Mouse (Mus musculus) CH12.LX (cell line): ENCODE results near the gene Syt9. TPM values are rescaled to one million over a fixed set of nuclear protein-coding genes. Genes with fewer than 3 reads are reported as not detected.

Source experiments
- DNase-seq: peaks from one replicate; pipeline ENCODE4 v3.0.0-alpha.2; 2013; ENCODE audit errors: extremely low read depth
- H3K27ac ChIP-seq: 2 replicates; pipeline ENCODE4 v1.5.1; 2012; ENCODE audit warnings: low read depth, mild to moderate bottlenecking, control low read depth, moderate library complexity; ENCODE audit not compliant: insufficient read depth
- H3K27me3 ChIP-seq: replicated peaks from 2 replicates; pipeline ENCODE3; 2012; ENCODE audit warnings: inconsistent platforms
- H3K36me3 ChIP-seq, 2 experiments: replicated peaks in 1 of 2; 2 replicates each; pipeline versions ENCODE3 to v1.6.1; 2012; ENCODE audit warnings: inconsistent platforms in 1 of 2, low read length in 1 of 2, mild to moderate bottlenecking in 1 of 2, mixed read lengths in 1 of 2, moderate library complexity in 1 of 2; ENCODE audit not compliant: control insufficient read depth in 1 of 2, insufficient read depth in 1 of 2
- H3K4me1 ChIP-seq, 2 experiments: 2 replicates each; pipeline ENCODE4 v1.6.1; 2012; ENCODE audit warnings: inconsistent platforms in 1 of 2, moderate library complexity in 1 of 2; ENCODE audit not compliant: insufficient read depth in 2 of 2, control insufficient read depth in 1 of 2
- H3K4me2 ChIP-seq: 2 replicates; pipeline ENCODE4 v1.6.1; 2012; ENCODE audit warnings: low read depth, mild to moderate bottlenecking, control low read depth; ENCODE audit not compliant: poor library complexity, insufficient read depth, severe bottlenecking
- H3K4me3 ChIP-seq, 3 experiments: fragments of 150-350 bp in 1 of 3; sonication (generic) in 1 of 3; replicated peaks in 1 of 3; 2 replicates each; pipeline versions ENCODE3 to v1.5.1; 2011 to 2012; ENCODE audit warnings: low read depth in 2 of 3, low read length in 2 of 3, mild to moderate bottlenecking in 2 of 3, moderate library complexity in 2 of 3, control low read depth in 1 of 3, improper control_type of control experiment in 1 of 3, inconsistent platforms in 1 of 3, mixed read lengths in 1 of 3; ENCODE audit not compliant: poor library complexity in 1 of 3
- H3K79me2 ChIP-seq: replicated peaks from 2 replicates; pipeline ENCODE4 v1.6.1; 2012; ENCODE audit warnings: mild to moderate bottlenecking, moderate library complexity; ENCODE audit not compliant: control insufficient read depth, poor library complexity, insufficient read depth, severe bottlenecking; ENCODE audit errors: extremely low read depth
- H3K9ac ChIP-seq: 2 replicates; pipeline ENCODE4 v1.6.1; 2012; ENCODE audit warnings: low read depth, mild to moderate bottlenecking, control low read depth, moderate library complexity; ENCODE audit not compliant: insufficient read depth
- H3K9me3 ChIP-seq: replicated peaks from 2 replicates; pipeline ENCODE3; 2012; ENCODE audit warnings: low read length, inconsistent platforms, mixed read lengths
- BHLHE40 ChIP-seq: IDR thresholded peaks from 2 replicates; pipeline ENCODE4 v1.6.1; 2011; ENCODE audit warnings: mild to moderate bottlenecking, low read depth, low read length, improper control_type of control experiment
- CHD1 ChIP-seq: IDR thresholded peaks from 2 replicates; pipeline ENCODE4 v1.6.1; 2012; ENCODE audit warnings: low read depth, low read length, improper control_type of control experiment, inconsistent platforms
- CTCF ChIP-seq, 2 experiments: IDR thresholded peaks in 1 of 2; conservative IDR thresholded peaks in 1 of 2; 2 replicates each; pipeline ENCODE4 v1.5.1; 2011 to 2012; ENCODE audit warnings: low read depth in 2 of 2, low read length in 2 of 2, improper control_type of control experiment in 1 of 2, inconsistent platforms in 1 of 2, mild to moderate bottlenecking in 1 of 2, moderate library complexity in 1 of 2
- EP300 ChIP-seq: IDR thresholded peaks from 2 replicates; pipeline ENCODE4 v1.6.1; 2011; ENCODE audit warnings: low read length, improper control_type of control experiment
- ETS1 ChIP-seq: conservative IDR thresholded peaks from 2 replicates; pipeline ENCODE4 v1.6.1; 2012; ENCODE audit warnings: low read depth, mild to moderate bottlenecking, inconsistent platforms, low read length, improper control_type of control experiment, moderate library complexity
- HCFC1 ChIP-seq: IDR thresholded peaks from 2 replicates; pipeline ENCODE4 v1.6.1; 2012; ENCODE audit warnings: low read depth, mild to moderate bottlenecking, inconsistent platforms, low read length, improper control_type of control experiment
- IRF4 ChIP-seq: IDR thresholded peaks from 2 replicates; pipeline ENCODE4 v1.6.1; 2014; ENCODE audit warnings: low read depth, mild to moderate bottlenecking, inconsistent platforms, low read length, improper control_type of control experiment
- JUND ChIP-seq: conservative IDR thresholded peaks from 2 replicates; pipeline ENCODE4 v1.6.1; 2011; ENCODE audit warnings: low read depth, low read length, improper control_type of control experiment
- KAT2A ChIP-seq: IDR thresholded peaks from 2 replicates; pipeline ENCODE4 v1.6.1; 2012; ENCODE audit warnings: low read length, improper control_type of control experiment, inconsistent platforms; ENCODE audit not compliant: insufficient replicate concordance
- MEF2A ChIP-seq: IDR thresholded peaks from 2 replicates; pipeline ENCODE4 v1.6.1; 2014; ENCODE audit warnings: low read depth, mild to moderate bottlenecking, inconsistent platforms, low read length, improper control_type of control experiment, borderline replicate concordance
- MYC ChIP-seq: IDR thresholded peaks from 2 replicates; pipeline ENCODE4 v1.6.1; 2011; ENCODE audit warnings: low read depth, mild to moderate bottlenecking, improper control_type of control experiment, low read length
- NELFE ChIP-seq: IDR thresholded peaks from 2 replicates; pipeline ENCODE4 v1.6.1; 2011; ENCODE audit warnings: low read depth, low read length, improper control_type of control experiment
- POLR2AphosphoS2 ChIP-seq: IDR thresholded peaks from 2 replicates; pipeline ENCODE4 v1.6.1; 2011; ENCODE audit warnings: low read depth, low read length, improper control_type of control experiment
- RCOR1 ChIP-seq: conservative IDR thresholded peaks from 2 replicates; pipeline ENCODE4 v1.6.1; 2012; ENCODE audit warnings: low read depth, mild to moderate bottlenecking, inconsistent platforms, low read length, improper control_type of control experiment
- SMC3 ChIP-seq: IDR thresholded peaks from 2 replicates; pipeline ENCODE4 v1.6.1; 2011; ENCODE audit warnings: low read depth, low read length, improper control_type of control experiment
- TBP ChIP-seq: conservative IDR thresholded peaks from 2 replicates; pipeline ENCODE4 v1.6.1; 2011; ENCODE audit warnings: low read depth, low read length, improper control_type of control experiment
- UBTF ChIP-seq: IDR thresholded peaks from 2 replicates; pipeline ENCODE4 v1.6.1; 2012; ENCODE audit warnings: low read depth, mild to moderate bottlenecking, inconsistent platforms, low read length, improper control_type of control experiment, moderate library complexity
- ZMIZ1 ChIP-seq: IDR thresholded peaks from 2 replicates; pipeline ENCODE4 v1.6.1; 2012; ENCODE audit warnings: low read depth, mild to moderate bottlenecking, inconsistent platforms, low read length, improper control_type of control experiment
- dilution Hi-C: fragments of 300-500 bp; cut with MboI; formaldehyde crosslinking; loops from 2 replicates; pipeline ENCODE4 v1.14.3; 2020; ENCODE audit warnings: low sequenced_read_pairs; ENCODE audit not compliant: extremely low pct_unique_long_range_greater_than_20kb, extremely low pct_ligation_motif_present
- in situ Hi-C: fragments of 300-500 bp; cut with MboI; formaldehyde crosslinking; loops from 3 replicates; pipeline ENCODE4 v1.14.3; 2019; ENCODE audit warnings: low sequenced_read_pairs, low pct_ligation_motif_present, low pct_unique_long_range_greater_than_20kb, mixed read lengths
- polyA plus RNA-seq: library from polyadenylated mRNA; unstranded; fragments of >175 nt; gene quantifications from 2 replicates; pipeline ENCODE4 v1.2.1, GENCODE M21; 2012; ENCODE audit warnings: low read depth; ENCODE audit not compliant: insufficient read length
- total RNA-seq, 2 experiments: library from RNA; depleted of rRNA; stranded (reverse); fragments of 300-350 nt in 1 of 2; fragments of >200 nt in 1 of 2; gene quantifications; 2 replicates each; pipeline ENCODE4 v1.2.3; 2012 to 2014

Syt9 gene
- total and polyA plus RNA-seq, 3 experiments = not detected

DNA sequence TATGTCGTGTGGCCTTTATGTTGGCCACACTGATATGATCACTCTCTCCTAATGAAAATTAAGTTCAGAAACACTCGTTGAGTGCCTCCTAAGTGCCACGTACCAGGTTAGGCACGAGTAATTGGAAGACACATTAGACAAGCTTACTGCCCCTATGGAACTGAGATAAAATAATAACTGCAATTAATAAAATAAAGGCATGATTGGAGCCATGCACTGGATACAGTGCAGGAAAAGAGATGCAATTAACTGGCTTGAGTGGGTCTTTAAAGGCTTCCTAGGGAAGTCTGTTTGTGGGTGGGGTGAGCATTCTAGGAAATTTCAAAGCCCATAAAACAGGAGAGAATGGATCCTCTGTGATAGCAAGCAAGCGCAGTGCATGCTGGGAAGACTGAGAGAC, 10.0 kb downstream of the Syt9 start:
- Histone ChIP-seq H3K9me3 (no peaks in the 10 kb centered on the region), H3K27me3 (no peaks in the 10 kb centered on the region)

DNA sequence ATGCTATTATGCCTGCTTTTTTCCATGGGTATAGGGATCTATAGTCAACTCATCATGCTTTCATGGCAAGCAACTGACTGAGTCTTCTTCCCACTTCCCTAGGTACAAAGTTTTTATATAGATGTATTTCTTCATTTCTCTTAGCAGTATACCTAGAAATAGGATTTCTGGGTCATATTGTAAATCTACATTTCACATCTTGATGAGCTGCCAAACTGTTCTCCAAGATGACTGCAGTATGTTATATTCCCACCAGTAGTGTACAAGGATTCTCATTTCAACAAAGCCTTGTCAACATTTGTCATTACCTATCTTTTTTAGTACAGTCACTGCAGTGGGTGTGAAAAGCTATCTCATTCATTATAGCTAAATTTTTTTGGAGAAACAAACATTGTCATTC, 19.1 kb downstream of the Syt9 start:
- Histone ChIP-seq H3K9me3 (no peaks in the 10 kb centered on the region), H3K27me3 (no peaks in the 10 kb centered on the region), H3K36me3 (no peaks in the 10 kb centered on the region), H3K9ac (no peak overlapping the region), H3K4me2 (no peak overlapping the region), H3K4me1 (no peaks in the 10 kb centered on the region), H3K27ac (no peak overlapping the region), H3K4me3 (no peak overlapping the region), H3K79me2 (no peaks in the 10 kb centered on the region)
- TF ChIP-seq KAT2A (no peak), EP300 (no peak), ETS1 (no peak), POLR2AphosphoS2 (no peak), SMC3 (no peak), IRF4 (no peak), MYC (no peak), ZMIZ1 (no peak)
- in situ Hi-C loops = no loop called here
- dilution Hi-C loops = no loop called here
- no peak for DNase-seq

More for the DNA sequence above, 10.0 kb downstream of the Syt9 start:
- in situ Hi-C loops (no loop called here), dilution Hi-C loops (no loop called here)
- Histone ChIP-seq H3K9ac (no peak overlapping the region), H3K27ac (no peak overlapping the region), H3K4me3 (no peak overlapping the region), H3K4me1 (no peaks in the 10 kb centered on the region), H3K79me2 (no peaks in the 10 kb centered on the region), H3K4me2 (no peak overlapping the region), H3K36me3 (no peaks in the 10 kb centered on the region)
- DNase-seq = no peak
- no peak for TF ChIP-seq BHLHE40
- no peak for TF ChIP-seq TBP
- no peak for TF ChIP-seq UBTF
- no peak for TF ChIP-seq NELFE
- no peak for TF ChIP-seq CTCF (conservative IDR thresholded peaks at IDR 0.05 in 1 of 2, IDR thresholded peaks at IDR 0.05 in 1 of 2; ENCODE audit: low read depth in 2 of 2, low read length in 2 of 2)
- TF ChIP-seq CHD1 = no peak
- no peak for TF ChIP-seq HCFC1
- TF ChIP-seq MEF2A = no peak
- TF ChIP-seq JUND = no peak
- no peak for TF ChIP-seq RCOR1
